Mouse (Mus musculus) heart, embryonic 10.5 days (tissue): ENCODE measurements around the gene Col6a3. TPM values are rescaled to one million over a fixed set of nuclear protein-coding genes. Genes with fewer than 3 reads are reported as not detected.

ENCODE experiments used
- DNase-seq: peaks from one replicate; pipeline ENCODE4 v3.0.0-alpha.2; 2017; ENCODE audit warnings: low spot score
- H3K27ac ChIP-seq: fragments of 300-500 bp; sonication (generic); 2 replicates; pipeline ENCODE4 v1.5.1; 2016; ENCODE audit warnings: mild to moderate bottlenecking
- H3K27me3 ChIP-seq: fragments of 300-500 bp; sonication (generic); 2 replicates; pipeline ENCODE4 v1.6.1; 2016; ENCODE audit warnings: mild to moderate bottlenecking; ENCODE audit not compliant: poor library complexity, insufficient read depth, severe bottlenecking
- H3K36me3 ChIP-seq: fragments of 300-500 bp; sonication (generic); 2 replicates; pipeline ENCODE4 v1.6.1; 2016; ENCODE audit warnings: mild to moderate bottlenecking, moderate library complexity
- H3K4me1 ChIP-seq: fragments of 300-500 bp; sonication (generic); 2 replicates; pipeline ENCODE4 v1.6.1; 2016; ENCODE audit warnings: mild to moderate bottlenecking
- H3K4me3 ChIP-seq: fragments of 300-500 bp; sonication (generic); 2 replicates; pipeline ENCODE4 v1.5.1; 2016; ENCODE audit warnings: mild to moderate bottlenecking, moderate library complexity
- H3K9me3 ChIP-seq: fragments of 300-500 bp; sonication (generic); 2 replicates; pipeline ENCODE4 v1.6.1; 2016; ENCODE audit warnings: mild to moderate bottlenecking, moderate library complexity
- WGBS: fragments of 180-500 bp; shearing (Covaris S2); methylation state at CpG from one replicate; pipeline ENCODE4 v1.1.7; 2016; 5-methylcytosine and 5-hydroxymethylcytosine counted together
- polyA plus RNA-seq: library from polyadenylated mRNA; unstranded; fragments of >200 nt; fragmentation: Nextera tagmentation; extraction: Ambion mirVana; gene quantifications from 2 replicates; pipeline ENCODE4 v1.2.1, GENCODE M21; 2016

Gene Col6a3
- 1.6 and 4.6 TPM in 2 replicates for polyA plus RNA-seq

DNA sequence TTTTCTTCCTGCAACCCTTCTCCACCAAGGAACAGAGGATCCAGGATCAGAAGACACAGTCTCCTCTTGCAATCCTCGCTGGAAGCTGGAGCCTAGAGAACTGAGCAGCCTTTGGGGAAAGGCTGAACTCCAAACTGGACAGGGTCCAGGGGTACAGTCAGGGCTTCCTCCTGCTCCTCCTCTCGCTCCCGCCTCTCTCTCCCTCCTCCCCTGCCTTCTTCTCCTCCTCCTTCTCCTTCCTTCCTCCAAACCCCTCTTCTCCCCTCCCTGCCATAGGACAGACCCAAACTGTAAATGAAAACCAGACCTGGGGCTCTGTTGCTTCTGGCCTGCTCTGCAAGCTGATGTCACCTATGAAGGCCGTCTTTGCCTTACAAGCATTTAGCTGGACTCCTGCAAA lies at the start of gene Col6a3:
TSS of gene Col6a3 (minus strand) at position 136 of the 400 bp plus-strand sequence.
- Histone ChIP-seq H3K36me3 (no peaks in the 10 kb centered on the region), H3K4me1 (peaks cover under 1% of the 10 kb centered on the region; the same call in 1 of the 2 replicates), H3K27ac (no peak within 1 kb of the TSS), H3K27me3 (peaks cover 26% of the 10 kb centered on the region; the same call in 1 of the 2 replicates), H3K9me3 (no peaks in the 10 kb centered on the region), H3K4me3 (no peak within 1 kb of the TSS)
- no peak for DNase-seq
- 62% methylated on average over 4 of the region's 4 CpGs for WGBS

- Histone ChIP-seq H3K27me3 (no peaks in the 10 kb centered on the region), H3K36me3 (no peaks in the 10 kb centered on the region), H3K9me3 (0 out of 2 replicates have a peak, but pooled peaks cover 5% of the 10 kb centered on the region), H3K4me3 (no peak overlapping the region), H3K4me1 (0 out of 2 replicates have a peak, but pooled peaks cover 7% of the 10 kb centered on the region), H3K27ac (no peak overlapping the region)
- peak; percentile 58 for DNase-seq
- 49% methylated on average over 6 of the region's 6 CpGs for WGBS
Observed at GRCm38 (mm10) chr1:90885771-90886460, 42.1 kb upstream of the Col6a3 start.

GRCm38 (mm10) chr1:90876486-90877270 lies 32.9 kb upstream of the Col6a3 start:
- Histone ChIP-seq H3K27me3 (peaks cover 17% of the 10 kb centered on the region; the same call in 1 of the 2 replicates), H3K4me3 (no peak overlapping the region), H3K27ac (no peak overlapping the region), H3K4me1 (0 out of 2 replicates have a peak, but pooled peaks cover 3% of the 10 kb centered on the region), H3K36me3 (no peaks in the 10 kb centered on the region), H3K9me3 (no peaks in the 10 kb centered on the region)
- DNase-seq = no peak
- WGBS = 53% methylated on average over 5 of the region's 5 CpGs

GRCm38 (mm10) chr1:90875961-90876360 lies 32.2 kb upstream of the Col6a3 start:
- no peaks in the 10 kb centered on the region for H3K36me3 ChIP-seq
- no peak overlapping the region for H3K27ac ChIP-seq
- H3K27me3 ChIP-seq = peaks cover 17% of the 10 kb centered on the region; the same call in 1 of the 2 replicates
- DNase-seq = no peak
- 51% methylated on average over 2 of the region's 2 CpGs for WGBS
- no peak overlapping the region for H3K4me3 ChIP-seq
- H3K9me3 ChIP-seq = no peaks in the 10 kb centered on the region
- H3K4me1 ChIP-seq = 0 out of 2 replicates have a peak, but pooled peaks cover 3% of the 10 kb centered on the region

DNA sequence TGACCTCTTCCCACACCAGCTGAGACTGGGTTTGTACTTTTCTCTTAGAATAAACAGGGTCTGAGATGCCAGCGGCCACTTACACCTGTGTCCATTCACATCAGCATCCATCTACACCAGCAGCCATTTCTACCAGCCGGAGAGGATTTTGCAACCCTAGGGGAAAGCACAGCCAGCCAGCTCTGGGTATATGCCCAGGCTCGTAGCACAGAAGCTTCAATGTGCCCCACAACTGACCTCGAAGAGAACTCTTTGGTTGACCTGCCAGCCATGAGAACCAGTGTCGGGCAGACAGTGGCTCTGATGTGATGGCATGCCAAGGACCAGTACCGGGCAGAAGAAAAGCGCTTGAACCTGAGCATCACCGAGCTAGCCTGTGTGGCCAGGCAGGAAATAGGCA lies 31.6 kb upstream of the Col6a3 start:
- Histone ChIP-seq H3K36me3 (no peaks in the 10 kb centered on the region), H3K4me3 (no peak overlapping the region), H3K4me1 (0 out of 2 replicates have a peak, but pooled peaks cover 3% of the 10 kb centered on the region), H3K27me3 (peaks cover 17% of the 10 kb centered on the region; the same call in 1 of the 2 replicates), H3K27ac (no peak overlapping the region), H3K9me3 (no peaks in the 10 kb centered on the region)
- 80% methylated on average over 8 of the region's 8 CpGs for WGBS
- no peak for DNase-seq

- no peak overlapping the region for H3K4me3 ChIP-seq
- no peak overlapping the region for H3K27ac ChIP-seq
- H3K36me3 ChIP-seq = no peaks in the 10 kb centered on the region
- H3K9me3 ChIP-seq = no peaks in the 10 kb centered on the region
- H3K27me3 ChIP-seq = peaks cover 14% of the 10 kb centered on the region; the same call in 1 of the 2 replicates
- WGBS = 75% methylated on average over 2 of the region's 2 CpGs
- no peak for DNase-seq
- no peaks in the 10 kb centered on the region for H3K4me1 ChIP-seq
Observed at GRCm38 (mm10) chr1:90870581-90870980, 26.8 kb upstream of the Col6a3 start.

DNA sequence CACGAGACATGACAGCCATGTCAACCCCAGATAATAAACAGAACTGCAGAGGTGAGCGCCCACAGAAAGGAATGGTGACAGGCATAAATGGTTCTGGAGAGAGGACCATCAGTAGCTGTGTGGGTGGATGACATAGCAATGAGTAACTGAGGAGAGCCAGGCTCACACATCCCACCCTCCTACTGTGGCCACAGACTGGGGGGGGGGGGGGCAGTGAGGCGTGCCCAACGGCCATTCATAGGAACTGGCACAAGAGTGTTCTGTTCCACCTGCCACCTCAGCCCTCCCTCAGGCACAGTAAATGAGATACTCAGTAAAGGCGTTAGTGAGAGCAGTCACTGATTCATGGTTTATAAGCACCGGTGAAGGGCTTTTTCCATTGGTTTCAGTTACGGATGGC lies 23.0 kb upstream of the Col6a3 start:
- Histone ChIP-seq H3K36me3 (no peaks in the 10 kb centered on the region), H3K9me3 (no peaks in the 10 kb centered on the region), H3K4me1 (no peaks in the 10 kb centered on the region), H3K4me3 (no peak overlapping the region), H3K27ac (no peak overlapping the region), H3K27me3 (0 out of 2 replicates have a peak, but pooled peaks cover 5% of the 10 kb centered on the region)
- DNase-seq = no peak
- WGBS = 77% methylated on average over 6 of the region's 7 CpGs

DNA sequence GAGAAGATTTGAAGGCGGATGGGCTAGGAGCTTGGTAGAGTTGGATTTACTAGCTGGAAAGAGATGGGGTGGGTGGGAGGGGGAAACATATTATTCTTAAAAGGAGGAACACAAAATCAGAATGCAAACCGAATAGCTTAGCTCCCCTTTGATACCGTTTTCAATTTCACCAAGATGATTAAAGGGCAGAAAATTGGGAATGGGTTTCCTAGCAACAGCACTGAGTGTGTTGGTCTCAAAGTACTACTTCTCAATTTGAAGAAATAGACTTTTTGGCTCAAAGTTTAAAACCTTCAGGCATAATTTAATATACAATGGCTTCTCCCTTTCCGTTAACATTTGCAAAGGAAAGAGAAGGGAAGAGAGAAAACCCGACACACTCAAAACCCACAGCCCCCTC lies 12.1 kb upstream of the Col6a3 start:
- no peak overlapping the region for H3K27ac ChIP-seq

DNA sequence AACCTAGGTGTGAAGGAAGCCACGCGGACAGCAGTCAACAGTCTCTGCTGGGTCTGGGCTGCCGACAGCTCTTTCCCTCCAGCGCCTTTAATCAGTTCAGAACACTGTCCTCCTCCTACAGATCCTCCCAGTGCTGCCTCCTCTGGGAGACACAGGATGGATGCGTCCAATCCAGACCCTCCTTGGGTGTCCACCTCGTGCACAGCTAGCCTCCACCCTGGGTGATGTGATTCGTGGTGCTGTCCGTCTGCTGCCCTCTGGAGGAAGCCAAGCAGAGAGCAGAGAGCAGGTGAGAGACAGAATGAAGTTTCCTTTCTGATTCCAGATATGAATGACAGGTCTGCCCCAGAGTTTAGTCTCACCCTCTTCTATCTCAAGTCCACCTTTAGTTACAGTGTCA lies 6.1 kb upstream of the Col6a3 start:
- WGBS = 23% methylated on average over 8 of the region's 8 CpGs

More for the DNA sequence above, 12.1 kb upstream of the Col6a3 start:
- Histone ChIP-seq H3K4me1 (no peaks in the 10 kb centered on the region), H3K4me3 (no peak overlapping the region), H3K27me3 (peaks cover 10% of the 10 kb centered on the region; the same call in 1 of the 2 replicates), H3K9me3 (no peaks in the 10 kb centered on the region), H3K36me3 (no peaks in the 10 kb centered on the region)
- 74% methylated on average over 5 of the region's 5 CpGs for WGBS
- no peak for DNase-seq

GRCm38 (mm10) chr1:90845206-90845605 lies 1.4 kb upstream of the Col6a3 start:
- no peak overlapping the region for H3K4me3 ChIP-seq
- no peaks in the 10 kb centered on the region for H3K9me3 ChIP-seq
- 75% methylated on average over 10 of the region's 10 CpGs for WGBS
- peaks cover 4% of the 10 kb centered on the region for H3K4me1 ChIP-seq
- H3K36me3 ChIP-seq = no peaks in the 10 kb centered on the region
- no peak for DNase-seq
- no peak overlapping the region for H3K27ac ChIP-seq
- H3K27me3 ChIP-seq = peaks cover 31% of the 10 kb centered on the region; the same call in 1 of the 2 replicates

More for the DNA sequence above, 6.1 kb upstream of the Col6a3 start:
- DNase-seq = no peak
- no peak overlapping the region for H3K4me3 ChIP-seq
- H3K36me3 ChIP-seq = no peaks in the 10 kb centered on the region
- H3K27me3 ChIP-seq = peaks cover 23% of the 10 kb centered on the region; the same call in 1 of the 2 replicates
- H3K9me3 ChIP-seq = no peaks in the 10 kb centered on the region
- H3K4me1 ChIP-seq = peaks cover 4% of the 10 kb centered on the region
- no peak overlapping the region for H3K27ac ChIP-seq

- Histone ChIP-seq H3K9me3 (no peaks in the 10 kb centered on the region), H3K27me3 (peaks cover 23% of the 10 kb centered on the region; the same call in 1 of the 2 replicates), H3K4me3 (no peak overlapping the region), H3K36me3 (no peaks in the 10 kb centered on the region), H3K4me1 (peaks cover 9% of the 10 kb centered on the region; the same call in 1 of the 2 replicates), H3K27ac (no peak overlapping the region)
- no peak for DNase-seq
- 81% methylated on average over 9 of the region's 9 CpGs for WGBS
Observed at GRCm38 (mm10) chr1:90842789-90843587, 783 bp downstream of the Col6a3 start.

DNA sequence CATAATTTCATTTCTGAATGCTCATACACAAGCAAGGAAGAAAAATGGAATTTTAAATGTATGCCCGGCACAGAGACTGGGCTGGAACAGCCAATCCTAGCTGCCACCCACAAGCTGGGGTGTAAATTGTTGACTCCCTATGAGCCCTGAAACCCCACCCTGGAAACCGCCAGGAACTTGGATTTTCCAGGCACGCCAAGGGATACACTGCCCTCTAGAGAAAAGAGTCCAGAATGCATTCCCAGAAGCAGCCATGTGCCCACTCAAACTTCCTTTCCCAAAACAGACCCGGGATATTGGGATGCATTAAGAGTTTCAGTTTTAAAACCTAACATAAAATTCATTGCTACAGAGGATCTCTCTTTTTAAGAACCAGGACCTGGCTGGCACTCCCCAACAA lies 3.5 kb downstream of the Col6a3 start:
- no peaks in the 10 kb centered on the region for H3K9me3 ChIP-seq
- peaks cover 28% of the 10 kb centered on the region for H3K4me1 ChIP-seq
- no peak overlapping the region for H3K4me3 ChIP-seq
- WGBS = 10% methylated on average over 4 of the region's 4 CpGs
- no peaks in the 10 kb centered on the region for H3K36me3 ChIP-seq
- no peak overlapping the region for H3K27ac ChIP-seq
- DNase-seq = no peak
- H3K27me3 ChIP-seq = peaks cover 22% of the 10 kb centered on the region; the same call in 1 of the 2 replicates
